Mouse (Mus musculus) ES-Bruce4 (cell line): ENCODE results near the gene Pdrg1. TPM values are rescaled to one million over a fixed set of nuclear protein-coding genes. Genes with fewer than 3 reads are reported as not detected.
A peak's percentile ranks its signal among the peaks of the same experiment; 100 is the strongest.

ENCODE experiments used
- H3K27ac ChIP-seq: 2 replicates; pipeline ENCODE4 v1.5.1; 2012; ENCODE audit warnings: low read length, inconsistent platforms; ENCODE audit not compliant: insufficient read depth
- H3K27me3 ChIP-seq: 2 replicates; pipeline ENCODE4 v1.6.1; 2012; ENCODE audit warnings: mild to moderate bottlenecking, low read length, inconsistent platforms; ENCODE audit not compliant: control insufficient read depth, poor library complexity, insufficient read depth, severe bottlenecking
- H3K36me3 ChIP-seq: 2 replicates; pipeline ENCODE4 v1.6.1; 2012; ENCODE audit warnings: inconsistent platforms, mild to moderate bottlenecking, low read length, moderate library complexity; ENCODE audit not compliant: control insufficient read depth, poor library complexity, insufficient read depth, severe bottlenecking
- H3K4me1 ChIP-seq: one replicate; pipeline ENCODE4 v1.8.1; 2011; ENCODE audit warnings: low read length; ENCODE audit not compliant: control insufficient read depth, insufficient read depth
- H3K4me3 ChIP-seq: 2 replicates; pipeline ENCODE4 v1.5.1; 2011; ENCODE audit warnings: low read depth, mild to moderate bottlenecking, low read length
- H3K9ac ChIP-seq: 2 replicates; pipeline ENCODE4 v1.6.1; 2012; ENCODE audit warnings: low read depth, mild to moderate bottlenecking, inconsistent platforms; ENCODE audit not compliant: poor library complexity, severe bottlenecking
- H3K9me3 ChIP-seq: replicated peaks from 2 replicates; pipeline ENCODE4 v1.6.1; 2012; ENCODE audit warnings: mild to moderate bottlenecking, low read length, inconsistent platforms; ENCODE audit not compliant: control insufficient read depth, poor library complexity, insufficient read depth, severe bottlenecking
- CTCF ChIP-seq: IDR thresholded peaks from one replicate; pipeline ENCODE4 v1.8.1; 2011; ENCODE audit warnings: low read depth, low read length
- EP300 ChIP-seq: IDR thresholded peaks from 2 replicates; pipeline ENCODE4 v1.6.1; 2011; ENCODE audit warnings: low read depth, low read length; ENCODE audit not compliant: insufficient read depth
- POLR2A ChIP-seq: IDR thresholded peaks from one replicate; pipeline ENCODE4 v1.8.1; 2011; ENCODE audit warnings: low read length; ENCODE audit not compliant: insufficient read depth
- polyA plus RNA-seq: library from polyadenylated mRNA; stranded (reverse); fragments of >200 nt; gene quantifications from 2 replicates; pipeline ENCODE4 v1.2.4, GENCODE M21; 2011; ENCODE audit warnings: low read depth; ENCODE audit not compliant: missing spikeins, insufficient read depth, insufficient read length

Gene Pdrg1
- polyA plus RNA-seq, 1 experiment, result 44.2 TPM

DNA sequence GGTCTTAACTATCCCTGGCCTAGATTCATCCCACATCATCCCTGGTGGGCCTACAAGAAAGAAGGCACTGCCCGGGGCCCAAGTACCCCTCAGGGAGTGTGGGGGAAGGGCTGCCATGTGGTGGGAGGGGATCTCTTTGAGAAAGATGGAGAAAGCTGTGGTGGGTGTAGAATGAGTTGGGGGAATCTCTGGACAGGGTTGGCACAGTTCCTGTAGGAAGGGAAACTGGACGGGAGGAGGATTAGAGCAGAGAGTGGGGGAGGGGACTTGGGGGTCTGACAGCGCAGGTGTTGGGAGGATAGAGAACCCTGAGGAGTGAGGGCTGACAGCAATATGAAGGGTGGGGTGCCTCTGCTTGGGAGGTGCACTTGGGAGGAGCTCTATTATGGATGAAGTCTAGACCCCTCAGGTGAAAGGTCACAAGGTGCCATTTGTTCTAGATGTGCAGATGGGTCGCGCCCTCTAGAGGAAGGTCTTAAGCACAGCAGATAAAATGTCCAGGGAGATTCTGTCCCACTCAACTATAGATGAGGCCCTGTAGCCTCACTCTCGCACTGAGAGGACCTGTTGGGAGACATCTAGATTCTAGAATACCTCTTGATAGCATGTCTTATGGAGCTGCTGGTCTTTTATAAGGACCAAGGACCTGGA, 40.2 kb upstream of the Pdrg1 start:
- TF ChIP-seq CTCF, result peak; percentile 30
- no peak for TF ChIP-seq EP300
- TF ChIP-seq POLR2A, result no peak
- H3K27ac ChIP-seq, result no peak overlapping the region
- H3K27me3 ChIP-seq, result no peaks in the 10 kb centered on the region

GRCm38 (mm10) chr2:153053896-153054295, 38.7 kb upstream of the Pdrg1 start:
- TF ChIP-seq EP300 (no peak), POLR2A (no peak), CTCF (no peak)
- H3K4me3 ChIP-seq, result no peak overlapping the region
- no peaks in the 10 kb centered on the region for H3K9me3 ChIP-seq
- no peaks in the 10 kb centered on the region for H3K4me1 ChIP-seq
- H3K27ac ChIP-seq, result no peak overlapping the region
- no peak overlapping the region for H3K9ac ChIP-seq
- no peaks in the 10 kb centered on the region for H3K27me3 ChIP-seq
- no peaks in the 10 kb centered on the region for H3K36me3 ChIP-seq

More for the DNA sequence above, 40.2 kb upstream of the Pdrg1 start:
- no peaks in the 10 kb centered on the region for H3K36me3 ChIP-seq
- H3K9ac ChIP-seq, result no peak overlapping the region
- no peaks in the 10 kb centered on the region for H3K4me1 ChIP-seq
- H3K4me3 ChIP-seq, result no peak overlapping the region
- H3K9me3 ChIP-seq, result no peaks in the 10 kb centered on the region

DNA sequence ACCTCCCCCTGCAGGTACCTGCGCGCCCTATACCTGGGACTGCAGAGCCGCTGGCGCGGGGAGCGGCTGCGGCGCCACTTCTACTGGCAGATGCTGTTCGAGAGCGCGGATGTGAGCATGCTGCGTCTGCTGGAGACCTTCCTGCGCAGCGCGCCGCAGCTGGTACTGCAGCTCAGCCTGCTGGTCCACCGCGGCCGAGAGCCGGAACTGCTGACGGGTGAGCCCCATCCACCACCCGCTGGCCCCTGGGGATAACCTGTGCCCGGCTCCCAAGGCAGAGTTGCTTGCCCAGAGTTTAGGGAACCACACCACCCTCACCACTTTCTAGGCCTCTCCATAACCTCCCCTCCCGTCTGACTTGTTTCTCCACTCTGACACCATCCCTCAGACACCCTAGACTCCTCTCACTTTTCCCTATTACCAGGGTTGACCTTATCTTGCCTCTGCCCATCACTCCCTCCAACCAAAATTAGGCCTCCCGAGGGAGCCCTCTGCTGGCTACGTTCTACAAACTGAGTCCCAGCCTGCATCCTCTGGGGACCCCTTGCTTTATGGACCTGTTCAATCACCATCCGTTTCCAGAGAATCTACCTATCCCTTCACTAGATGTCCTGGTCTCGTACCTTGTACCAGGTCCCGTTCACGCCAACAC, 37.6 kb upstream of the Pdrg1 start:
- Histone ChIP-seq H3K4me1 (no peaks in the 10 kb centered on the region), H3K27ac (no peak overlapping the region), H3K9ac (peak overlapping the region; percentile 26; the same call in 1 of the 2 replicates), H3K27me3 (no peaks in the 10 kb centered on the region), H3K36me3 (no peaks in the 10 kb centered on the region), H3K9me3 (no peaks in the 10 kb centered on the region), H3K4me3 (peak overlapping the region; percentile 57)
- no peak for TF ChIP-seq EP300
- TF ChIP-seq CTCF, result peak; percentile 55

GRCm38 (mm10) chr2:153051537-153051936, 36.3 kb upstream of the Pdrg1 start:
- no peak overlapping the region for H3K9ac ChIP-seq
- H3K36me3 ChIP-seq, result no peaks in the 10 kb centered on the region
- TF ChIP-seq EP300 (no peak), POLR2A (no peak)
- no peaks in the 10 kb centered on the region for H3K4me1 ChIP-seq
- H3K27ac ChIP-seq, result no peak overlapping the region
- H3K4me3 ChIP-seq, result no peak overlapping the region
- no peaks in the 10 kb centered on the region for H3K27me3 ChIP-seq
- no peaks in the 10 kb centered on the region for H3K9me3 ChIP-seq

- H3K9ac ChIP-seq, result no peak overlapping the region
- H3K4me1 ChIP-seq, result no peaks in the 10 kb centered on the region
- no peak overlapping the region for H3K27ac ChIP-seq
- no peaks in the 10 kb centered on the region for H3K9me3 ChIP-seq
- no peaks in the 10 kb centered on the region for H3K27me3 ChIP-seq
- no peak overlapping the region for H3K4me3 ChIP-seq
- TF ChIP-seq CTCF (no peak), POLR2A (no peak), EP300 (no peak)
- H3K36me3 ChIP-seq, result no peaks in the 10 kb centered on the region
Observed at GRCm38 (mm10) chr2:153051095-153051494, 35.9 kb upstream of the Pdrg1 start.

DNA sequence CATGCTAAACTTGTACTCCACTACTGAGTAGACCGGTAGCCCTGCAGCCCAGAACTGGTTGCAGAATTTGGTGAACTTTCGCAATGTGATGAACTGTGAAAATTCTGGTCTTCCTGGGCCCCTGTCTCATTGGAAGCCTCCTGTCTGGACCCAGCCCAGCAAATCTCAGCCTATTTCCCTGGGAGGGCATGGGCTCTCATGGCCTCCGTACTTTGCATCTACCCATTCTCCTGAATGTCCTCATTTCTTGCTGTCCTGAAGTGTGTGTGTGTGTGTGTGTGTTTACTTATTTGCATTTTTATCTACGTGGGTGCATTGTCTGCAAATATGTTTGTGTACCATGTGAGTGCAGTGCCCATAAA, 34.8 kb upstream of the Pdrg1 start:
- Histone ChIP-seq H3K36me3 (no peaks in the 10 kb centered on the region), H3K27ac (no peak overlapping the region), H3K27me3 (no peaks in the 10 kb centered on the region), H3K9ac (no peak overlapping the region), H3K4me1 (no peaks in the 10 kb centered on the region), H3K9me3 (no peaks in the 10 kb centered on the region), H3K4me3 (no peak overlapping the region)
- TF ChIP-seq CTCF (no peak), EP300 (no peak), POLR2A (no peak)
